Mouse (Mus musculus) G1E-ER4 (cell line): ENCODE results near the gene Hist2h3c1. TPM values are rescaled to one million over a fixed set of nuclear protein-coding genes. Genes with fewer than 3 reads are reported as not detected.

Experiments used
- GATA1 ChIP-seq: IDR thresholded peaks from one replicate; pipeline ENCODE4 v1.8.0; 2012; ENCODE audit warnings: low read length, inconsistent platforms
- polyA plus RNA-seq: library from polyadenylated mRNA; stranded (reverse); fragments of >175 nt; gene quantifications from 2 replicates; pipeline ENCODE4 v1.2.3, GENCODE M21; 2012

Hist2h3c1 gene
- polyA plus RNA-seq, 1 experiment: not detected

- TF ChIP-seq GATA1: no peak
Measured at GRCm38 (mm10) chr3:96247356-96248140, 1.1 kb downstream of the Hist2h3c1 start.

GRCm38 (mm10) chr3:96248141-96249033 is 1.9 kb downstream of the Hist2h3c1 start:
- no peak for TF ChIP-seq GATA1

GRCm38 (mm10) chr3:96249034-96249345 is 2.5 kb downstream of the Hist2h3c1 start:
- TF ChIP-seq GATA1: no peak

- no peak for TF ChIP-seq GATA1
Measured at GRCm38 (mm10) chr3:96250890-96251289, 4.4 kb downstream of the Hist2h3c1 start.

GRCm38 (mm10) chr3:96251787-96252186 is 5.3 kb downstream of the Hist2h3c1 start:
- TF ChIP-seq GATA1: no peak

- peak; percentile 98 for TF ChIP-seq GATA1
Measured at GRCm38 (mm10) chr3:96254683-96255355, 8.3 kb downstream of the Hist2h3c1 start.

GRCm38 (mm10) chr3:96255926-96256593 is 9.6 kb downstream of the Hist2h3c1 start:
- TF ChIP-seq GATA1: peak; percentile 18

GRCm38 (mm10) chr3:96257190-96257589 is 10.7 kb downstream of the Hist2h3c1 start:
- no peak for TF ChIP-seq GATA1

GRCm38 (mm10) chr3:96260220-96260619 is 13.7 kb downstream of the Hist2h3c1 start:
- no peak for TF ChIP-seq GATA1

GRCm38 (mm10) chr3:96261623-96262022 is 15.1 kb downstream of the Hist2h3c1 start:
- TF ChIP-seq GATA1: no peak

GRCm38 (mm10) chr3:96262216-96262875 is 15.9 kb downstream of the Hist2h3c1 start:
- no peak for TF ChIP-seq GATA1

- no peak for TF ChIP-seq GATA1
Measured at GRCm38 (mm10) chr3:96262979-96263550, 16.6 kb downstream of the Hist2h3c1 start, which contains the start of gene Hist2h4. Hist2h4 (minus strand) TSS chr3:96263311.

GRCm38 (mm10) chr3:96263558-96264403 is 17.3 kb downstream of the Hist2h3c1 start:
- TF ChIP-seq GATA1: no peak
